Mouse (Mus musculus): Measurements from ENCODE around the gene Gm4567.
"Not testable (repeated sequence)": the region's sequence is repeated elsewhere in the genome, so short reads cannot be mapped to it uniquely, and the experiment has no call there.

Gene Gm4567

GRCm38 (mm10) chr7:22719610-22720009, at the start of gene Gm4567:
Gm4567 (minus strand) TSS chr7:22719710.
- not testable (repeated sequence) for DNase-seq (ENCODE audit: low spot score in 2 of 2)

- DNase-seq (ENCODE audit: low spot score in 2 of 2), result not testable (repeated sequence)
These were observed 41.9 kb upstream of the Gm4567 start, which contains the start of gene Vmn1r157 for GRCm38 (mm10) chr7:22761397-22761796. Vmn1r157 (plus strand) TSS chr7:22761697.

- DNase-seq (ENCODE audit: low spot score in 2 of 2), result not testable (repeated sequence)
These were observed 27.3 kb downstream of the Gm4567 start, which contains the start of gene Gm8693 for GRCm38 (mm10) chr7:22692217-22692616. Gm8693 (minus strand) TSS chr7:22692317.

Measured in spleen, postnatal 10 days (tissue).